Mouse (Mus musculus) heart, postnatal 0 days (tissue): ENCODE measurements around the gene Asprv1. TPM values are rescaled to one million over a fixed set of nuclear protein-coding genes. Genes with fewer than 3 reads are reported as not detected.

Source experiments
- ATAC-seq: fragments of 200-750 bp; cut with Nextera tagmentation; 2 replicates; pipeline ENCODE4 v1.8.0; 2017; ENCODE audit warnings: low read depth, moderate number of reproducible peaks, moderate library complexity; ENCODE audit not compliant: insufficient read depth
- DNase-seq: peaks from one replicate; pipeline ENCODE4 v3.0.0-alpha.2; 2016; ENCODE audit warnings: low spot score
- H3K27ac ChIP-seq: fragments of 300-500 bp; sonication (generic); 2 replicates; pipeline ENCODE4 v1.5.1; 2014; ENCODE audit warnings: low read depth, mild to moderate bottlenecking
- H3K27me3 ChIP-seq: fragments of 300-500 bp; sonication (generic); 2 replicates; pipeline ENCODE4 v1.6.1; 2014; ENCODE audit warnings: low read length, mixed read lengths; ENCODE audit not compliant: control insufficient read depth, insufficient read depth
- H3K36me3 ChIP-seq: fragments of 300-500 bp; sonication (generic); replicated peaks from 2 replicates; pipeline ENCODE4 v1.6.1; 2014; ENCODE audit warnings: low read length, mixed read lengths; ENCODE audit not compliant: control insufficient read depth, insufficient read depth
- H3K4me1 ChIP-seq: fragments of 300-500 bp; sonication (generic); 2 replicates; pipeline ENCODE4 v1.6.1; 2014; ENCODE audit warnings: antibody characterized with exemption; ENCODE audit not compliant: control insufficient read depth, insufficient read depth
- H3K4me2 ChIP-seq: fragments of 300-500 bp; sonication (generic); 2 replicates; pipeline ENCODE4 v1.6.1; 2014; ENCODE audit warnings: low read depth, mild to moderate bottlenecking, low read length, moderate library complexity
- H3K4me3 ChIP-seq: fragments of 300-500 bp; sonication (generic); 2 replicates; pipeline ENCODE4 v1.5.1; 2014; ENCODE audit warnings: low read depth, low read length
- H3K9ac ChIP-seq: fragments of 300-500 bp; sonication (generic); replicated peaks from 2 replicates; pipeline ENCODE4 v1.6.1; 2014; ENCODE audit warnings: low read depth, low read length, mixed read lengths
- H3K9me3 ChIP-seq: fragments of 300-500 bp; sonication (generic); replicated peaks from 2 replicates; pipeline ENCODE4 v1.6.1; 2016; ENCODE audit warnings: low read length; ENCODE audit not compliant: control insufficient read depth
- CTCF ChIP-seq: IDR thresholded peaks from 2 replicates; pipeline ENCODE4 v1.5.1; 2016; ENCODE audit warnings: antibody characterized with exemption, control low read depth, low read depth
- EP300 ChIP-seq: IDR thresholded peaks from 2 replicates; pipeline ENCODE4 v1.6.1; 2016; ENCODE audit warnings: antibody characterized with exemption, low read depth
- WGBS: fragments of 180-500 bp; shearing (Covaris S2); extraction: QIAGEN DNeasy Blood & Tissue Kit; methylation state at CpG from one replicate; pipeline ENCODE4 v1.1.7; 2014; 5-methylcytosine and 5-hydroxymethylcytosine counted together
- polyA plus RNA-seq: library from polyadenylated mRNA; unstranded; fragments of >200 nt; fragmentation: Nextera tagmentation; extraction: Ambion mirVana; gene quantifications from 2 replicates; pipeline ENCODE4 v1.2.1, GENCODE M21; 2015
- total RNA-seq: library from RNA; depleted of rRNA; stranded (reverse); fragments of >200 nt; gene quantifications from 2 replicates; pipeline ENCODE4 v1.2.3, GENCODE M21; 2014; ENCODE audit warnings: low replicate concordance

Gene Asprv1
- total and polyA plus RNA-seq, 2 experiments from 2014 or later, result 0.36 to 0.38 TPM

GRCm38 (mm10) chr6:86637171-86637835, 9.3 kb downstream of the Asprv1 start:
- 0 out of 2 replicates have a peak, but pooled peaks cover 3% of the 10 kb centered on the region for H3K4me1 ChIP-seq
- no peaks in the 10 kb centered on the region for H3K36me3 ChIP-seq
- no peak for DNase-seq
- no peaks in the 10 kb centered on the region for H3K27me3 ChIP-seq
- no peak for ATAC-seq
- 50% methylated on average over 4 of the region's 4 CpGs for WGBS
- no peak overlapping the region for H3K9ac ChIP-seq
- H3K4me2 ChIP-seq, result no peak overlapping the region
- TF ChIP-seq EP300 (no peak), CTCF (no peak)
- H3K4me3 ChIP-seq, result no peak overlapping the region
- H3K9me3 ChIP-seq, result no peaks in the 10 kb centered on the region
- no peak overlapping the region for H3K27ac ChIP-seq

GRCm38 (mm10) chr6:86637860-86638259, 9.9 kb downstream of the Asprv1 start:
- WGBS, result 84% methylated on average over 2 of the region's 2 CpGs
- H3K4me3 ChIP-seq, result no peak overlapping the region
- H3K4me1 ChIP-seq, result 0 out of 2 replicates have a peak, but pooled peaks cover 3% of the 10 kb centered on the region
- H3K36me3 ChIP-seq, result no peaks in the 10 kb centered on the region
- DNase-seq (no peak), ATAC-seq (no peak)
- H3K9me3 ChIP-seq, result no peaks in the 10 kb centered on the region
- no peaks in the 10 kb centered on the region for H3K27me3 ChIP-seq
- no peak overlapping the region for H3K4me2 ChIP-seq
- H3K9ac ChIP-seq, result no peak overlapping the region
- H3K27ac ChIP-seq, result no peak overlapping the region
- TF ChIP-seq EP300, result no peak
- no peak for TF ChIP-seq CTCF

GRCm38 (mm10) chr6:86638434-86638833, 10.5 kb downstream of the Asprv1 start:
- H3K27me3 ChIP-seq, result no peaks in the 10 kb centered on the region
- no peak overlapping the region for H3K9ac ChIP-seq
- no peaks in the 10 kb centered on the region for H3K36me3 ChIP-seq
- 0 out of 2 replicates have a peak, but pooled peaks cover 3% of the 10 kb centered on the region for H3K4me1 ChIP-seq
- TF ChIP-seq EP300 (no peak), CTCF (peak; percentile 61)
- 33% methylated on average over 2 of the region's 2 CpGs for WGBS
- ATAC-seq (peak; percentile 45; the same call in 1 of the 2 replicates), DNase-seq (peak; percentile 42)
- no peak overlapping the region for H3K27ac ChIP-seq
- no peak overlapping the region for H3K4me3 ChIP-seq
- H3K4me2 ChIP-seq, result no peak overlapping the region
- H3K9me3 ChIP-seq, result no peaks in the 10 kb centered on the region

GRCm38 (mm10) chr6:86639180-86640160, 11.5 kb downstream of the Asprv1 start:
- Histone ChIP-seq H3K4me1 (0 out of 2 replicates have a peak, but pooled peaks cover 3% of the 10 kb centered on the region), H3K4me2 (no peak overlapping the region), H3K27me3 (no peaks in the 10 kb centered on the region), H3K4me3 (no peak overlapping the region), H3K9ac (no peak overlapping the region), H3K36me3 (no peaks in the 10 kb centered on the region), H3K9me3 (no peaks in the 10 kb centered on the region), H3K27ac (no peak overlapping the region)
- DNase-seq, result no peak
- no peak for ATAC-seq
- TF ChIP-seq CTCF (no peak), EP300 (no peak)
- WGBS, result 74% methylated on average over 18 of the region's 18 CpGs

- no peaks in the 10 kb centered on the region for H3K27me3 ChIP-seq
- no peak overlapping the region for H3K4me3 ChIP-seq
- no peaks in the 10 kb centered on the region for H3K9me3 ChIP-seq
- H3K27ac ChIP-seq, result no peak overlapping the region
- WGBS, result 76% methylated on average over 3 of the region's 3 CpGs
- no peaks in the 10 kb centered on the region for H3K36me3 ChIP-seq
- DNase-seq (no peak), ATAC-seq (no peak)
- H3K4me2 ChIP-seq, result no peak overlapping the region
- TF ChIP-seq CTCF (no peak), EP300 (no peak)
- no peak overlapping the region for H3K9ac ChIP-seq
- 0 out of 2 replicates have a peak, but pooled peaks cover 3% of the 10 kb centered on the region for H3K4me1 ChIP-seq
Observed at GRCm38 (mm10) chr6:86640161-86640560, 12.2 kb downstream of the Asprv1 start.
